Comparison of ENCODE assay signal across 8 mouse cellular contexts in genomic region chr11:115535401-115536037, GRCm38 (mm10). TPM values are rescaled to one million over a fixed set of nuclear protein-coding genes. Genes with fewer than 3 reads are reported as not detected.
DNase-seq lines count a peak whose midpoint lies in the region; ATAC-seq and TF ChIP-seq lines count a peak whose summit lies in the region.

No protein-coding gene starts in this region.

- H3K27ac ChIP-seq in MEL (ENCODE audit: control insufficient read depth, low read depth, low read length), result peak overlapping the region; percentile 82
- peak overlapping the region; percentile 100 for H3K27ac ChIP-seq in forebrain, embryonic 15.5 days (replicated peaks)

- TF ChIP-seq CTCF in MEL (IDR thresholded peaks at IDR 0.05 in 2 of 3, conservative IDR thresholded peaks at IDR 0.05 in 1 of 3; ENCODE audit: control insufficient read depth in 1 of 3, insufficient read depth in 1 of 3, low read depth in 2 of 3, low read length in 3 of 3, poor library complexity in 1 of 3, severe bottlenecking in 1 of 3), result no peak

- no peaks in the 10 kb centered on the region for H3K9me3 ChIP-seq in MEL (replicated peaks; ENCODE audit: insufficient read depth, low read length)
- H3K9me3 ChIP-seq in forebrain, embryonic 15.5 days, result no peaks in the 10 kb centered on the region

- H3K4me2 ChIP-seq in forebrain, embryonic 15.5 days (replicated peaks), result peak overlapping the region; percentile 56

- TF ChIP-seq EP300 in MEL (IDR thresholded peaks at IDR 0.05; ENCODE audit: low read depth in 1 of 2, low read length in 2 of 2), result no peak

- intact Hi-C loops in heart, postnatal 36 days (cut with DNase I), result loop anchor here (2.0 kb wide), 3 partner anchors 21 to 45 kb away; partner anchors contain the start of genes Jpt1, Nt5c and Nup85

- H3K9ac ChIP-seq in MEL (ENCODE audit: control insufficient read depth, low read depth, low read length, poor library complexity, severe bottlenecking), result peak overlapping the region; percentile 81
- peak overlapping the region; percentile 82 for H3K9ac ChIP-seq in forebrain, embryonic 15.5 days (replicated peaks)

- under 1% methylated on average over 50 of the region's 84 CpGs for WGBS in forebrain, embryonic 15.5 days

- TF ChIP-seq RAD21 in MEL (IDR thresholded peaks at IDR 0.05; ENCODE audit: low read depth, low read length), result no peak

- peaks cover 49% of the 10 kb centered on the region for H3K79me2 ChIP-seq in MEL (ENCODE audit: control insufficient read depth, insufficient read depth, low read length, poor library complexity)

- ATAC-seq in forebrain, embryonic 15.5 days (replicated peaks), result peak; percentile 84

- peak overlapping the region; percentile 89 to 94 for H3K4me3 ChIP-seq in MEL (ENCODE audit: control insufficient read depth in 1 of 2, insufficient read depth in 1 of 2, low read depth in 2 of 2, low read length in 2 of 2)
- H3K4me3 ChIP-seq in forebrain, embryonic 15.5 days, result peak overlapping the region; percentile 59

- DNase-seq in MEL (ENCODE audit: low read depth, low spot score), result peak; percentile 72
- peak; percentile 49 for DNase-seq in cerebellum, adult 11 months
- DNase-seq in heart, postnatal 36 days, result peak; percentile 62 to 72
- peak; percentile 49 for DNase-seq in layer of hippocampus, adult 9-11 months
- peak; percentile 78 for DNase-seq in lung, postnatal 10 days
- peak; percentile 49 for DNase-seq in ovary, postnatal 14 days (ENCODE audit: low spot score)
- DNase-seq in thymus, postnatal 14 days, result peak; percentile 81

- TF ChIP-seq POLR2A in MEL (IDR thresholded peaks at IDR 0.05; ENCODE audit: control insufficient read depth in 1 of 2, insufficient read depth in 1 of 2, low read depth in 1 of 2, low read length in 2 of 2, poor library complexity in 1 of 2), result peak; percentile 0 to 4; a peak in 1 of 4 replicates

- no peaks in the 10 kb centered on the region for H3K27me3 ChIP-seq in MEL (ENCODE audit: control insufficient read depth in 1 of 2, insufficient read depth in 2 of 2, low read length in 2 of 2)
- no peaks in the 10 kb centered on the region for H3K27me3 ChIP-seq in forebrain, embryonic 15.5 days

- H3K4me1 ChIP-seq in MEL (ENCODE audit: control insufficient read depth in 1 of 2, insufficient read depth in 2 of 2, low read length in 2 of 2), result peaks cover 9 to 27% of the 10 kb centered on the region in 2 experiments
- H3K4me1 ChIP-seq in forebrain, embryonic 15.5 days, result peaks cover 36% of the 10 kb centered on the region

- H3K36me3 ChIP-seq in MEL (ENCODE audit: control insufficient read depth in 1 of 2, insufficient read depth in 2 of 2, low read length in 2 of 2), result peaks cover 37 to 45% of the 10 kb centered on the region in 2 experiments
- peaks cover 33% of the 10 kb centered on the region for H3K36me3 ChIP-seq in forebrain, embryonic 15.5 days

TF ChIP-seq in MEL, 35 proteins besides CTCF, POLR2A, EP300 and RAD21:
- TF ChIP-seq MAX (IDR thresholded peaks at IDR 0.05; ENCODE audit: low read length) (peak; percentile 25; the same call in 1 of the 2 replicates), HCFC1 (IDR thresholded peaks at IDR 0.05; ENCODE audit: low read depth, low read length) (0 out of 2 replicates have a peak, but pooled peaks have one; percentile 27), TCF12 (IDR thresholded peaks at IDR 0.05; ENCODE audit: low read depth, low read length) (0 out of 2 replicates have a peak, but pooled peaks have one; percentile 13), ZMIZ1 (IDR thresholded peaks at IDR 0.05; ENCODE audit: low read depth, low read length) (no peak), ETS1 (IDR thresholded peaks at IDR 0.05; ENCODE audit: low read depth, low read length) (no peak), SIN3A (IDR thresholded peaks at IDR 0.05; ENCODE audit: low read length) (peak; percentile 5; the same call in 1 of the 2 replicates)

RNA-seq across cellular contexts. Expression of gene Sumo2, which starts 0.6 kb away (rescaled TPM):
- 653 and 657 TPM in 2 replicates for total RNA-seq in MEL (2012; rRNA removed)
- 100 to 1,000 TPM in 1 of 2 experiments, not detected in 1; 556 TPM for polyA plus RNA-seq in MEL (2012; ENCODE audit: insufficient read depth in 1 of 2, insufficient read length in 2 of 2, low read depth in 1 of 2, low replicate concordance in 2 of 2, missing spikeins in 1 of 2)
- 1,191 and 1,214 TPM in 2 replicates for polyA plus RNA-seq in forebrain, embryonic 15.5 days (2015; fragmentation: Nextera tagmentation; extraction: Ambion mirVana)
- 100 to 1,000 TPM; 165 to 185 TPM for total RNA-seq in heart, postnatal 36 days (2021)

RNA-seq across cellular contexts. Expression of gene Jpt1, which starts 21.3 kb away (rescaled TPM):
- total RNA-seq in MEL (2012; rRNA removed), result 331 and 353 TPM in 2 replicates
- 100 to 1,000 TPM in 1 of 2 experiments, not detected in 1; 382 TPM for polyA plus RNA-seq in MEL (2012; ENCODE audit: insufficient read depth in 1 of 2, insufficient read length in 2 of 2, low read depth in 1 of 2, low replicate concordance in 2 of 2, missing spikeins in 1 of 2)
- 1,941 and 1,977 TPM in 2 replicates for polyA plus RNA-seq in forebrain, embryonic 15.5 days (2015; fragmentation: Nextera tagmentation; extraction: Ambion mirVana)
- 100 to 1,000 TPM; 124 to 143 TPM for total RNA-seq in heart, postnatal 36 days (2021)

RNA-seq across cellular contexts. Expression of gene Nup85, which starts 28.7 kb away (rescaled TPM):
- 338 and 362 TPM in 2 replicates for total RNA-seq in MEL (2012; rRNA removed)
- polyA plus RNA-seq in MEL (2012; ENCODE audit: insufficient read depth in 1 of 2, insufficient read length in 2 of 2, low read depth in 1 of 2, low replicate concordance in 2 of 2, missing spikeins in 1 of 2), result 100 to 1,000 TPM in 1 of 2 experiments, not detected in 1; 370 TPM
- polyA plus RNA-seq in forebrain, embryonic 15.5 days (2015; fragmentation: Nextera tagmentation; extraction: Ambion mirVana), result 127 and 138 TPM in 2 replicates
- 10 to 100 TPM; 23.5 to 23.8 TPM for total RNA-seq in heart, postnatal 36 days (2021)

RNA-seq across cellular contexts. Expression of gene Nt5c, which starts 43.9 kb away (rescaled TPM):
- total RNA-seq in MEL (2012; rRNA removed), result 96.6 and 99.3 TPM in 2 replicates
- 100 to 1,000 TPM in 1 of 2 experiments, not detected in 1; 102 TPM for polyA plus RNA-seq in MEL (2012; ENCODE audit: insufficient read depth in 1 of 2, insufficient read length in 2 of 2, low read depth in 1 of 2, low replicate concordance in 2 of 2, missing spikeins in 1 of 2)
- 94.3 and 102 TPM in 2 replicates for polyA plus RNA-seq in forebrain, embryonic 15.5 days (2015; fragmentation: Nextera tagmentation; extraction: Ambion mirVana)
- total RNA-seq in heart, postnatal 36 days (2021), result 10 to 100 TPM; 13.1 to 14.2 TPM

Comparison
In these comparisons a context has a peak if more than half of its experiments do, and no peak if none do; other contexts are left out.
1. Peak in every context shown above with its lines: DNase-seq, ATAC-seq, H3K4me3 ChIP-seq and H3K27ac ChIP-seq.
2. RNA of gene Nup85, which starts 28.7 kb away (total RNA-seq): 338 to 362 TPM in MEL; 23.5 to 23.8 TPM in heart, postnatal 36 days; every median in the first group is over 10 times any median in the second.